Mouse (Mus musculus): Measurements from ENCODE around the gene Dck.

DNA sequence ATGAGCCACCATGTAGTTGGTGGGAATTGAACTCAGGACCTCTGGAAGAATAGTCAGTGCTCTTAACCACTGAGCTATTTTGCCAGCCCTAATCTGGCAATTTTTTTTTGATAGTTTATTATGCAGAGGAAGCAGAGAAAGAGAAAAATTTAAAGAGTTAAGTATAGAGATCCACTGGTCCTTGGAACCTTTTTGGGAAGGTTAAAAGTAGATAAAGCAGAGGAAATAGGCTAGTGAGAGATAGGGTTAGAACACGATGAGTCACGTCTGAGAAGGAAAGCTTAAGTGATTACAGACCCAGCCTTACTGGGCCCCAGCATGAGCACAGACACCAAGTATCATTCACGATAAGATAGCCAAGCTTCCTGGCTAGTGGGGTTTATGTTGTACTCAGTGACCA lies 40.8 kb upstream of the Dck start:
- TF ChIP-seq CTCF (IDR thresholded peaks at IDR 0.05; ENCODE audit: extremely low read depth, insufficient read length, insufficient replicate concordance, low read depth, low read length) (no peak), POLR2A (IDR thresholded peaks at IDR 0.05; ENCODE audit: low read depth, low read length) (no peak)
